Mouse (Mus musculus): ENCODE results near the gene Dcaf1. TPM values are rescaled to one million over a fixed set of nuclear protein-coding genes. Genes with fewer than 3 reads are reported as not detected.
A peak's percentile ranks its signal among the peaks of the same experiment; 100 is the strongest.

Dcaf1 gene
- 19.3 and 21.8 TPM in 2 replicates for polyA plus RNA-seq (2015; fragmentation: Nextera tagmentation; extraction: Ambion mirVana)

GRCm38 (mm10) chr9:106821618-106822380 is at the start of gene Dcaf1:
Gene Dcaf1 (plus strand): TSS chr9:106821874.
- H3K27ac ChIP-seq, result peak within 1 kb of the TSS; percentile 92
- H3K27me3 ChIP-seq, result no peaks in the 10 kb centered on the region
- under 1% methylated on average over 42 of the region's 71 CpGs for WGBS
- H3K4me2 ChIP-seq (replicated peaks), result peak within 1 kb of the TSS; percentile 64
- no peaks in the 10 kb centered on the region for H3K36me3 ChIP-seq
- peaks cover 7% of the 10 kb centered on the region; the same call in 1 of the 2 replicates for H3K4me1 ChIP-seq
- ATAC-seq (ENCODE audit: low FRiP score, low read depth), result peak; percentile 97
- peak within 1 kb of the TSS; percentile 91 for H3K9ac ChIP-seq
- peak within 1 kb of the TSS; percentile 95 for H3K4me3 ChIP-seq
- no peaks in the 10 kb centered on the region for H3K9me3 ChIP-seq

- H3K36me3 ChIP-seq, result no peaks in the 10 kb centered on the region
- no peaks in the 10 kb centered on the region for H3K27me3 ChIP-seq
- no peak for ATAC-seq (ENCODE audit: low FRiP score, low read depth)
- H3K27ac ChIP-seq, result no peak overlapping the region
- no peaks in the 10 kb centered on the region for H3K4me1 ChIP-seq
- no peak overlapping the region for H3K4me3 ChIP-seq
- no peak overlapping the region for H3K4me2 ChIP-seq (replicated peaks)
- no peak overlapping the region for H3K9ac ChIP-seq
- 83% methylated on average over 1 of the region's 1 CpGs for WGBS
- H3K9me3 ChIP-seq, result no peaks in the 10 kb centered on the region
Observed at GRCm38 (mm10) chr9:106776116-106776515, 45.6 kb upstream of the Dcaf1 start.

- Histone ChIP-seq H3K4me1 (no peaks in the 10 kb centered on the region), H3K27ac (no peak overlapping the region), H3K4me2 (replicated peaks) (no peak overlapping the region), H3K9me3 (no peaks in the 10 kb centered on the region), H3K27me3 (no peaks in the 10 kb centered on the region), H3K9ac (no peak overlapping the region), H3K36me3 (no peaks in the 10 kb centered on the region), H3K4me3 (no peak overlapping the region)
- 91% methylated on average over 3 of the region's 3 CpGs for WGBS
- no peak for ATAC-seq (ENCODE audit: low FRiP score, low read depth)
Observed at GRCm38 (mm10) chr9:106777423-106777822, 44.3 kb upstream of the Dcaf1 start.

- no peak for ATAC-seq (ENCODE audit: low FRiP score, low read depth)
- no peaks in the 10 kb centered on the region for H3K27me3 ChIP-seq
- no peaks in the 10 kb centered on the region for H3K36me3 ChIP-seq
- no peak overlapping the region for H3K27ac ChIP-seq
- no peaks in the 10 kb centered on the region for H3K4me1 ChIP-seq
- H3K4me3 ChIP-seq, result no peak overlapping the region
- H3K9ac ChIP-seq, result no peak overlapping the region
- no peaks in the 10 kb centered on the region for H3K9me3 ChIP-seq
- WGBS, result 81% methylated on average over 4 of the region's 4 CpGs
- no peak overlapping the region for H3K4me2 ChIP-seq (replicated peaks)
Observed at GRCm38 (mm10) chr9:106778319-106778718, 43.4 kb upstream of the Dcaf1 start.

GRCm38 (mm10) chr9:106780086-106780485 is 41.6 kb upstream of the Dcaf1 start:
- 88% methylated on average over 3 of the region's 3 CpGs for WGBS
- no peak overlapping the region for H3K27ac ChIP-seq

GRCm38 (mm10) chr9:106783554-106783953 is 38.1 kb upstream of the Dcaf1 start:
- ATAC-seq (ENCODE audit: low FRiP score, low read depth), result no peak
- Histone ChIP-seq H3K4me3 (no peak overlapping the region), H3K27ac (no peak overlapping the region), H3K9me3 (no peaks in the 10 kb centered on the region), H3K9ac (no peak overlapping the region), H3K4me1 (peaks cover 8% of the 10 kb centered on the region), H3K27me3 (no peaks in the 10 kb centered on the region), H3K4me2 (replicated peaks) (no peak overlapping the region), H3K36me3 (no peaks in the 10 kb centered on the region)
- WGBS, result 98% methylated on average over 2 of the region's 2 CpGs

More at GRCm38 (mm10) chr9:106780086-106780485, 41.6 kb upstream of the Dcaf1 start:
- Histone ChIP-seq H3K9me3 (no peaks in the 10 kb centered on the region), H3K4me1 (no peaks in the 10 kb centered on the region), H3K4me2 (replicated peaks) (no peak overlapping the region), H3K36me3 (no peaks in the 10 kb centered on the region), H3K4me3 (no peak overlapping the region), H3K27me3 (no peaks in the 10 kb centered on the region), H3K9ac (no peak overlapping the region)
- ATAC-seq (ENCODE audit: low FRiP score, low read depth), result no peak

- ATAC-seq (ENCODE audit: low FRiP score, low read depth), result no peak
- 84% methylated on average over 3 of the region's 3 CpGs for WGBS
Observed at GRCm38 (mm10) chr9:106785206-106785605, 36.5 kb upstream of the Dcaf1 start.

GRCm38 (mm10) chr9:106787979-106788811 is 33.5 kb upstream of the Dcaf1 start:
- Histone ChIP-seq H3K9me3 (no peaks in the 10 kb centered on the region), H3K4me1 (peaks cover 13% of the 10 kb centered on the region), H3K27ac (peak overlapping the region; percentile 88), H3K36me3 (no peaks in the 10 kb centered on the region), H3K27me3 (no peaks in the 10 kb centered on the region), H3K4me3 (peak overlapping the region; percentile 100), H3K9ac (peak overlapping the region; percentile 99), H3K4me2 (replicated peaks) (peak overlapping the region; percentile 88)
- peak; percentile 9 for ATAC-seq (ENCODE audit: low FRiP score, low read depth)
- WGBS, result 6% methylated on average over 23 of the region's 23 CpGs

More at GRCm38 (mm10) chr9:106785206-106785605, 36.5 kb upstream of the Dcaf1 start:
- H3K4me3 ChIP-seq, result no peak overlapping the region
- H3K27me3 ChIP-seq, result no peaks in the 10 kb centered on the region
- no peak overlapping the region for H3K4me2 ChIP-seq (replicated peaks)
- H3K9ac ChIP-seq, result no peak overlapping the region
- peaks cover 13% of the 10 kb centered on the region for H3K4me1 ChIP-seq
- no peaks in the 10 kb centered on the region for H3K36me3 ChIP-seq
- no peak overlapping the region for H3K27ac ChIP-seq
- H3K9me3 ChIP-seq, result no peaks in the 10 kb centered on the region

- ATAC-seq (ENCODE audit: low FRiP score, low read depth), result peak; percentile 90
- Histone ChIP-seq H3K4me2 (replicated peaks) (peak within 1 kb of the TSS; percentile 88), H3K27ac (peak within 1 kb of the TSS; percentile 88), H3K9ac (peak within 1 kb of the TSS; percentile 99), H3K27me3 (no peaks in the 10 kb centered on the region), H3K4me3 (peak within 1 kb of the TSS; percentile 100), H3K36me3 (no peaks in the 10 kb centered on the region), H3K9me3 (no peaks in the 10 kb centered on the region), H3K4me1 (peaks cover 13% of the 10 kb centered on the region)
- under 1% methylated on average over 49 of the region's 49 CpGs for WGBS
Observed at GRCm38 (mm10) chr9:106788812-106789321, 32.8 kb upstream of the Dcaf1 start, which contains the start of gene Rad54l2. Gene Rad54l2 (minus strand): TSS chr9:106789194.

GRCm38 (mm10) chr9:106789363-106789762 is 32.3 kb upstream of the Dcaf1 start:
- peak overlapping the region; percentile 99 for H3K9ac ChIP-seq
- no peak overlapping the region; the same call in 1 of the 2 replicates for H3K27ac ChIP-seq
- H3K9me3 ChIP-seq, result no peaks in the 10 kb centered on the region
- peak overlapping the region; percentile 100 for H3K4me3 ChIP-seq
- H3K4me1 ChIP-seq, result peaks cover 13% of the 10 kb centered on the region
- no peaks in the 10 kb centered on the region for H3K27me3 ChIP-seq
- ATAC-seq (ENCODE audit: low FRiP score, low read depth), result peak; percentile 16; the same call in 1 of the 2 replicates
- H3K36me3 ChIP-seq, result no peaks in the 10 kb centered on the region
- 15% methylated on average over 10 of the region's 10 CpGs for WGBS
- H3K4me2 ChIP-seq (replicated peaks), result peak overlapping the region; percentile 88

GRCm38 (mm10) chr9:106790831-106791230 is 30.8 kb upstream of the Dcaf1 start:
- no peak overlapping the region for H3K4me3 ChIP-seq
- H3K4me1 ChIP-seq, result peaks cover 13% of the 10 kb centered on the region
- ATAC-seq (ENCODE audit: low FRiP score, low read depth), result no peak
- no peaks in the 10 kb centered on the region for H3K9me3 ChIP-seq
- 74% methylated on average over 6 of the region's 6 CpGs for WGBS
- H3K9ac ChIP-seq, result no peak overlapping the region
- no peak overlapping the region for H3K27ac ChIP-seq
- H3K36me3 ChIP-seq, result no peaks in the 10 kb centered on the region
- H3K4me2 ChIP-seq (replicated peaks), result no peak overlapping the region
- H3K27me3 ChIP-seq, result no peaks in the 10 kb centered on the region

GRCm38 (mm10) chr9:106806503-106806902 is 15.2 kb upstream of the Dcaf1 start:
- 61% methylated on average over 4 of the region's 4 CpGs for WGBS
- no peak overlapping the region for H3K4me2 ChIP-seq (replicated peaks)
- H3K27ac ChIP-seq, result no peak overlapping the region
- H3K4me1 ChIP-seq, result no peaks in the 10 kb centered on the region
- no peak overlapping the region for H3K9ac ChIP-seq
- H3K36me3 ChIP-seq, result no peaks in the 10 kb centered on the region
- H3K9me3 ChIP-seq, result peaks cover 17% of the 10 kb centered on the region
- no peak overlapping the region for H3K4me3 ChIP-seq
- no peak for ATAC-seq (ENCODE audit: low FRiP score, low read depth)
- no peaks in the 10 kb centered on the region for H3K27me3 ChIP-seq
